Mouse (Mus musculus) C2C12 (cell line): ENCODE measurements around the gene Ezr. TPM values are rescaled to one million over a fixed set of nuclear protein-coding genes. Genes with fewer than 3 reads are reported as not detected.

Experiments used
- H3K27me3 ChIP-seq: one replicate; pipeline ENCODE4 v1.6.1; 2011; ENCODE audit not compliant: control insufficient read depth, insufficient read depth, insufficient read length
- H3K36me3 ChIP-seq: one replicate; pipeline ENCODE4 v1.6.1; 2011; ENCODE audit not compliant: control insufficient read depth, insufficient read depth
- H3K4me3 ChIP-seq: one replicate; pipeline ENCODE4 v1.5.1; 2011; ENCODE audit warnings: mild to moderate bottlenecking, control low read depth; ENCODE audit not compliant: poor library complexity, insufficient read depth, severe bottlenecking
- H3K79me2 ChIP-seq: one replicate; pipeline ENCODE4 v1.6.1; 2011; ENCODE audit not compliant: control insufficient read depth, insufficient read depth
- H3K79me3 ChIP-seq: one replicate; pipeline ENCODE4 v1.6.1; 2011; ENCODE audit warnings: low read depth, control low read depth
- H3ac ChIP-seq: one replicate; pipeline ENCODE3; 2011; ENCODE audit warnings: low read depth; ENCODE audit not compliant: control insufficient read depth, insufficient read length
- CEBPB ChIP-seq: IDR thresholded peaks from one replicate; pipeline ENCODE4 v1.6.1; 2011; ENCODE audit warnings: low read depth, mild to moderate bottlenecking, control low read depth, moderate library complexity
- CTCF ChIP-seq: IDR thresholded peaks from one replicate; pipeline ENCODE4 v1.5.1; 2011; ENCODE audit not compliant: control insufficient read depth, insufficient read depth, insufficient read length
- FOSL1 ChIP-seq: IDR thresholded peaks from one replicate; pipeline ENCODE4 v1.8.0; 2011; ENCODE audit warnings: mild to moderate bottlenecking, low read length; ENCODE audit not compliant: poor library complexity, insufficient read depth, severe bottlenecking
- MAX ChIP-seq: IDR thresholded peaks from one replicate; pipeline ENCODE4 v1.6.1; 2011; ENCODE audit warnings: mild to moderate bottlenecking, control low read depth
- MYOD1 ChIP-seq: IDR thresholded peaks from one replicate; pipeline ENCODE4 v1.6.1; 2011; ENCODE audit warnings: low read depth; ENCODE audit not compliant: control insufficient read depth, insufficient read length
- MYOG ChIP-seq: IDR thresholded peaks from one replicate; pipeline ENCODE4 v1.6.1; 2011; ENCODE audit not compliant: control insufficient read depth, insufficient read length; ENCODE audit errors: extremely low read depth
- USF1 ChIP-seq: IDR thresholded peaks from one replicate; pipeline ENCODE4 v1.6.1; 2011; ENCODE audit warnings: low read depth, mild to moderate bottlenecking, control low read depth, moderate library complexity
- polyA plus RNA-seq: library from polyadenylated mRNA; unstranded; fragments of >200 nt; fragmentation: generic; extraction: Trizol; gene quantifications from one replicate; pipeline ENCODE4 v1.2.1, GENCODE M21; 2012; ENCODE audit warnings: missing spikeins

The Ezr gene
- polyA plus RNA-seq, 1 experiment = 78.7 TPM

DNA sequence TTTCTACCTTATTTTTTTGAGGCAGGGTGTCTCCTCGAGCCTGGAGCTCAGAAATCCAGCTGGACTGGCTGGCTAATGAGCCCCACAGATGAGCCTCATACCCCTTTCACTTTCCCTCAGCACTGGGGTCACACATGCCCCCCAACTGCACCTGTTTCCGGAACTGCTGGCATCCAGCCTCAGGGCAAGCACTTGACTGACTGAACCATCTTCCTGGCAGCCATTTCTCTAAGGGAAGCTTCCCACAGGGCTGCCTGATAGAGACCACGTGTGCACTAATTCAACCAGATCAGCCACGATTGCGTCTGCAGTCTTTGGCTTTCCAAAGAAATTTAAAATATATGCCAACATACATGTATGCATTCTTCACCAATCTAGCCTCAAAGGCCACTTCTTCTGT lies 37.1 kb downstream of the Ezr start:
- peaks cover 72% of the 10 kb centered on the region for H3K36me3 ChIP-seq
- no peak for TF ChIP-seq USF1
- TF ChIP-seq MYOD1 = no peak
- TF ChIP-seq CEBPB = no peak
- TF ChIP-seq MYOG = no peak

DNA sequence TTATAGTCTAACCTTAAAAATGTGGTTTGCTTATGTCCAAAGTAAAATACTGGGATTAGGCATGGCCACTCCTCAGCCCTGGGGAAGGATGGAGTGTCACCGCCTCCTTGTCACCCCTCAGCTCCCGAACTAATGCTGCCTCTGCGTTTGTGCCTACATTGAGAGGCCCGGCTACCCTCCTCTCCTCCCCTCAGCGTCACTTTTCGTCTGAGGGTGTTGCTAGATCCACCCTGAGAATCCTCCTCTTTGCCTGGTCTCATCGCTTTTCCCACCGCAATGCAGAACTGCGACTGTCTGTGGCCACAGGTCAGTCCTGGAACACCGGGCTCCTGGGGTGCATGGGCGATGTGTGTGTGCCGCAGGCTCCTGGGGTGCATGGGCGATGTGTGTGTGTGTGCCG lies 37.7 kb downstream of the Ezr start:
- no peak overlapping the region for H3K4me3 ChIP-seq
- no peak overlapping the region for H3ac ChIP-seq
- TF ChIP-seq MAX = no peak
- no peak for TF ChIP-seq MYOG
- TF ChIP-seq CEBPB = no peak
- no peak for TF ChIP-seq CTCF
- no peak for TF ChIP-seq USF1
- TF ChIP-seq FOSL1 = no peak
- no peak for TF ChIP-seq MYOD1
- no peaks in the 10 kb centered on the region for H3K79me3 ChIP-seq
- peaks cover 74% of the 10 kb centered on the region for H3K36me3 ChIP-seq
- H3K79me2 ChIP-seq = peaks cover 12% of the 10 kb centered on the region
- no peaks in the 10 kb centered on the region for H3K27me3 ChIP-seq

More for the DNA sequence above, 37.1 kb downstream of the Ezr start:
- H3K79me3 ChIP-seq = no peaks in the 10 kb centered on the region
- H3K79me2 ChIP-seq = peaks cover 12% of the 10 kb centered on the region
- H3K27me3 ChIP-seq = no peaks in the 10 kb centered on the region
- H3K4me3 ChIP-seq = no peak overlapping the region
- no peak overlapping the region for H3ac ChIP-seq

DNA sequence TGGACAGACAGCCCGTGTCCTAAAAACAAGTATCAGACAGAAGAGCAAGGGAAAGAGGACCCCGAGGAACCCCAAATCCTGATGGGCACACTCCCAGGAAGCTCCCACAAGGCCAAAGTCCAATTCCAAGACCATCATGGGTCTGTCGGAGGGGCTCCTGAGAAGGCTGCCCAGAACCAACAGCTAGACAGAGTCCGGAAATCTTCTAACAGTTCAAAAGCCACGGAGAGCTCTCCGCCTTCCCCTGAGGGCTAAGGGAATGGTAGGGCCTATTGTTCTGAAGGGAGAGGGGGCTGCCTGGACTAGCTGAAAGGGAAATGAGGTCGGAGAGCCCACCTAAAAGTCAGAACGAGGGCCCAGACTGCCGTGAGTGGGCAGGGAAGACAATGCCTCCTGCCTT lies 38.2 kb downstream of the Ezr start:
- no peak for TF ChIP-seq MAX
- TF ChIP-seq FOSL1 = no peak
- TF ChIP-seq USF1 = no peak
- no peak for TF ChIP-seq CTCF
- no peak for TF ChIP-seq CEBPB
- no peak for TF ChIP-seq MYOG
- TF ChIP-seq MYOD1 = no peak
- Histone ChIP-seq H3ac (no peak overlapping the region), H3K36me3 (peaks cover 77% of the 10 kb centered on the region), H3K79me2 (peaks cover 12% of the 10 kb centered on the region), H3K4me3 (no peak overlapping the region), H3K79me3 (no peaks in the 10 kb centered on the region), H3K27me3 (no peaks in the 10 kb centered on the region)

- TF ChIP-seq MYOD1 = peak; percentile 6
- no peak for TF ChIP-seq MYOG
- H3ac ChIP-seq = no peak overlapping the region
- H3K79me3 ChIP-seq = no peaks in the 10 kb centered on the region
- H3K27me3 ChIP-seq = no peaks in the 10 kb centered on the region
- H3K36me3 ChIP-seq = peaks cover 80% of the 10 kb centered on the region
- no peak overlapping the region for H3K4me3 ChIP-seq
- H3K79me2 ChIP-seq = peaks cover 12% of the 10 kb centered on the region
Observed at GRCm38 (mm10) chr17:6743787-6744239, 38.8 kb downstream of the Ezr start.

DNA sequence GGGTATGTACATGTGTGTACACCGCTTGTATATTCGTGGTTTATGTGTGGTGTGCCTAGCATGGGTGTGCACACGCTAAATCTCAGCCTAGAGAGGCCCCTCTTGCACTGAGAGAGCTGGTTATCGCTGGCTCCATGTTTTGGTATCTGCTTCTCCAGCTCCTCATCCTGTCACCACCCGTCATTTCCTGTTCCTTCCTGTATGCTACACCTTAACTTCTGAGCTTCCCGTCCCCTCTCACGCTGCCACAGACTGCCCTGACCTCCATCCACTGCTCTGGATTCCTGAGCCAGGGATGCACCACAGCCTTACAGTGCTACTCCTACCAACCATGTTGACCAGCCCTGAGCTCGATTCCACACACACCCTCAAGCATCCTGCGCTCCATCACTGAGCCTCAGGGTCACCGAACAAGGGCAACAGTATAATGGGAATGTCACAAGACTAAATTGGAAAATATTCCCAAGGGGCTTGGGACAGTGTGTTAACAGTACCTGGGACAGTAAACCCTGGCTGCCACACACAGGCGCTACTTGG lies 39.5 kb downstream of the Ezr start:
- Histone ChIP-seq H3K27me3 (no peaks in the 10 kb centered on the region), H3ac (no peak overlapping the region), H3K79me2 (peaks cover 5% of the 10 kb centered on the region), H3K4me3 (no peak overlapping the region), H3K36me3 (peaks cover 80% of the 10 kb centered on the region), H3K79me3 (no peaks in the 10 kb centered on the region)
- TF ChIP-seq MYOG = no peak
- TF ChIP-seq MYOD1 = no peak
- no peak for TF ChIP-seq CTCF
- no peak for TF ChIP-seq MAX
- TF ChIP-seq FOSL1 = no peak
- TF ChIP-seq USF1 = no peak
- TF ChIP-seq CEBPB = no peak

DNA sequence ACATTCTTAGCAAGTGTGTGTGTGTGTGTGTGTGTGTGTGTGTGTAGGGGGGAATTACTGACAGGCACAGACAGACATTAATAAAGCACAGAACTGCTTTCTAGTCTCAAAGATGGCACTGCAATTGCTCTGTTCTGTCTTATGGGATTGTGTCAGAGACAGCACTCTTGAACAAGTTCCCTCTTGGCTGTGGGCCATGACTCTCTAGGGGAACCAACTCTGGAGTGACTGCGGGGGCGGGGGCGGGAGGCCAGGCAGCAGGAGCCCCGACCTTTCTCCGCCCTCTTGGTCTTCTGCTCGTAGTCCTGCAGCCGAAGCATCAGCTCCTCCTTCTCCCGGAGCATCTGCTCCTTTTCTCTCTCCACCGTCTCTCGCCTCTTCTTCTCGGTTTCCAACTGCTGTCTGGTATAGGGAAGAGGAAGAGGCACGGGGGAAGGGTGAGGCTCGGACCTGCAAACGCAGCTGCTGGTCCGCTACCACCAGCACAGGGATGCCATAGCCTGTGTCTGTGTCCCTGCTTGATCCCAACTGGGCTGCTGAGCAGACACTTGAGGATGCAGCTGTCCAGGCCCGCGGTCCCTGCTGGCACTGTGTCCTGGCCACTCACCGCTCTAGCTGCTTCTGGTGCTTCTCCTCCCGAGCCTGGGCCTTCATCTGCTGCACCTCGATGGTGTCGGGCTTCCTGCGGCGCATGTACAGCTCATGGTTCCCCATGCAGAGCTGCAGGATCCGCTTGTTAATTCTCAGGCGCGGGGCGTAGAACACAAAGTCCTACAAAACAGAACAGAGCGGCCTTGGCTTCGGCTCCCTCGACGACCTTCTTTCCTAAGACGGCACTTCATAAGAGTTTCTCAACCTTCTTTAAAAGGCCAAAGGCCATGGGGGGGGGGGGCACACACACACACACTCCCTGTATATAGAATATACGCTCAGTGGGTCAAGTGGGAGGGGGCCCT lies 40.2 kb downstream of the Ezr start:
- H3K4me3 ChIP-seq = no peak overlapping the region
- H3ac ChIP-seq = no peak overlapping the region
- H3K27me3 ChIP-seq = no peaks in the 10 kb centered on the region
- H3K79me2 ChIP-seq = no peaks in the 10 kb centered on the region
- TF ChIP-seq CEBPB (no peak), FOSL1 (no peak), MYOG (no peak), USF1 (no peak), MAX (no peak), MYOD1 (no peak), CTCF (no peak)
- peaks cover 78% of the 10 kb centered on the region for H3K36me3 ChIP-seq
- no peaks in the 10 kb centered on the region for H3K79me3 ChIP-seq
